Mouse (Mus musculus) gonadal fat pad, adult 2 months (tissue): ENCODE measurements around the gene P2rx1. TPM values are rescaled to one million over a fixed set of nuclear protein-coding genes. Genes with fewer than 3 reads are reported as not detected.

Experiments used
- DNase-seq: peaks from one replicate; pipeline ENCODE4 v3.0.0-alpha.2; 2012; ENCODE audit warnings: low read depth
- polyA plus RNA-seq: library from polyadenylated mRNA; depleted of rRNA; stranded (reverse); fragments of >200 nt; gene quantifications from 2 replicates; pipeline ENCODE4 v1.2.3, GENCODE M21; 2012; rRNA removed

Gene P2rx1
- 18.8 and 30.3 TPM in 2 replicates for polyA plus RNA-seq

GRCm38 (mm10) chr11:72998771-72999170 is at the start of gene P2rx1:
P2rx1 (plus strand) TSS chr11:72999103.
- no peak for DNase-seq

- peak; percentile 57 for DNase-seq
These were observed 47.5 kb upstream of the P2rx1 start for GRCm38 (mm10) chr11:72951137-72952000.

GRCm38 (mm10) chr11:72952226-72952625 is 46.7 kb upstream of the P2rx1 start:
- DNase-seq = peak; percentile 47

GRCm38 (mm10) chr11:72952697-72953096 is 46.2 kb upstream of the P2rx1 start:
- no peak for DNase-seq

DNA sequence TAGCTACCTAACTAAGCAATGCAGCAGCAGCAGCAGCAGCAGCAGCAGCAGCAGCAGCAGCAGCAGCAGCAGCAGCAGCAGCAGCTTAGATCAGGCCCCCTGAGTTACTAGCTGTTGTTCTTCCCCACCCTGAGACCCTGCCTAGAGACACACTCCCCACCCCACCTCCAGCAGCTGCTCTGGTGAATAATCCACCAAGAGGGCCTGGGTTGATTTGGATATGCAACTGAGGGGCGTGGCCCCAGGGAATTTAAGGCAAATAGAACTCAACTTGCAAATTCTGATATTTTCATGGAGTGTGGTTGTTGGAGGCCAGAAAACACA is 45.8 kb upstream of the P2rx1 start:
- DNase-seq = no peak

DNA sequence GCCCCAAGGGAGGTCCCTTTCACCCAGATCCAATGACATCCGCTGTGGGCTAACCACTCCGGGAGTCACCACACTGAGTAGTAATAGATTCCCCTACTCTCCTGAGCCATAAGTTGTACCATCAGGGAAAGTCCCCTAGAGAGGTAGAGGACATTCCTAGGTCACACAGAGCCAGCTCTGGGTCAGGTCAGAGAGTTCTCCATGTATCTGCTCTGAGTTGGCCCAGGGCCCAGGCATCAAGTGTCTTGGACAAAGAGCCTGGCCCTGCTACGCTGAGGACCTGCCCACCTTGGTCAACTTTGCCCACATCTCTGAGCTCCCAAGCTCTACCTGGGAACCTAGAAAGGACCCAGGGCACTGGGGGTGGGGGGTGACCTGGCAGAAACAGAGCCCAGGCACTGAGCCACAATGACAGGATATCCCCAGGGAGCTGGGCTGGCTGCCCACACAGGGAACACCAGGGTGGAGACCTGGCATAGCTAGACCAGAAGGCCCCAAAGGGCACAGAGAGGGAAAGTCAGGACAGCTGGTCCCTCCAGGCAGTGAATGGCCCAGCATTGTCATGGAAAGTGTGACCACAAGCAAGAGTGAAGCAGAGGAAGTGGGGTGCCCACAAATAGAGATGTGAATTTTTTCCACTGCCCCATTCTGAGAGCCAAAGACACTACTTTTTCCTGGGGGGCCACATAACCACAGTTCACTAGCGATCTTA is 45.3 kb upstream of the P2rx1 start:
- DNase-seq = no peak

DNA sequence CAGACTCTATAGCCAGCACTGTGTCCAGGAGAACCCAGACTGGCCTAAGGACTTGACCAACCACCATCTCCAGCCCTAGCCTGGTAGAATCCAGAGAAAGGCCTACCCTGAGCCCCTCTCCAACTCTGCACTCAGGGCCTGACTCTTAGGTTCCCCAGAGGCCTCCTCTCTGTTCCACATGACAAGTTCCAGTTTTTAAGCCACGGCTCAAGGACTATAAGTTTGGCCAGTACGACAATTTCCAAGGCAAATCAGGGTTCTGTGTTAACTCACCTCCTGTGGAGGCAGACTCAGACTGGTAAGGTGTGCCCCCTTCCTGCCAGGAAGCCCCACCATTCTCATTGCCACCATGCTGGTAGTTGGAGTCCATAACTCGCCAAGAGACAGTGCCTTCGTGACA is 44.7 kb upstream of the P2rx1 start:
- no peak for DNase-seq

GRCm38 (mm10) chr11:72955339-72955974 is 43.4 kb upstream of the P2rx1 start:
- DNase-seq = no peak

- no peak for DNase-seq
These were observed 41.6 kb upstream of the P2rx1 start for GRCm38 (mm10) chr11:72957318-72957717.

DNA sequence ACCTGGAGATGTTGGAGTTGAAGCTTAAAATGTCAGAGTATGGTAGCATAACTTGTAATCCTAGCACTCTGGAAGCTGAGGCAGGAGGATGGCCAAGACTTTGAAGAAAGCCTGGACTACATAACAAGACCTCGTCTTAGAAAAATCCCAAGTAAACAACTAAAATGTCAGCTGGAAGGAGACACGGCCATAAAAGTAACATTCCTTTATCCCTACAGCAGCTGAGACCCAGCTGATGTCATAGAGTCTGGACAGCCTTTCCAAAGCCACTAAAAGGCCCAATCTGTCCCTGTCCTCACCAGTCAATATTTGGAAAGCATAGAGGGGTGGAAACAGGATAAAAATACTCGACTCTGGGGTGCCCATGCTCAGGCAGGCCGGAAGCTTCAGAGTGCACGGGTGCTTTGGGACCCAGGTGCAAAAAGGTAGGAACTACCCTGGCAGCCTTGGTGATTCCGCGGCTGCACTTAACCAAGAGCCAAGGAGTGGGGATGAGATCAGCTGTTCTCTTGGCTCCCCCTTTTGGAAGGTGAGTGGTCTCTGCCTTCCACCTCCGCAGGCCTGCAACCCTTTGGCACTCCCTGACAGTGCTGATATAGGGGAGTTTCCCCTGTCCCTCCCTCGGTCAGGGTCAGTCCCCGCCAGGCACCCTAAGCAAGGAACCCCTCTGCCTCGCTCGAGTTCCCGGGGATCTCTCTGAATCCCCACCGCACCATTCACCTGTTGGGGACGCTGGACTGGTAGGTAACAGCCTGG is 38.8 kb upstream of the P2rx1 start:
- DNase-seq = no peak

GRCm38 (mm10) chr11:72960723-72961071 is 38.2 kb upstream of the P2rx1 start:
- DNase-seq = no peak

DNA sequence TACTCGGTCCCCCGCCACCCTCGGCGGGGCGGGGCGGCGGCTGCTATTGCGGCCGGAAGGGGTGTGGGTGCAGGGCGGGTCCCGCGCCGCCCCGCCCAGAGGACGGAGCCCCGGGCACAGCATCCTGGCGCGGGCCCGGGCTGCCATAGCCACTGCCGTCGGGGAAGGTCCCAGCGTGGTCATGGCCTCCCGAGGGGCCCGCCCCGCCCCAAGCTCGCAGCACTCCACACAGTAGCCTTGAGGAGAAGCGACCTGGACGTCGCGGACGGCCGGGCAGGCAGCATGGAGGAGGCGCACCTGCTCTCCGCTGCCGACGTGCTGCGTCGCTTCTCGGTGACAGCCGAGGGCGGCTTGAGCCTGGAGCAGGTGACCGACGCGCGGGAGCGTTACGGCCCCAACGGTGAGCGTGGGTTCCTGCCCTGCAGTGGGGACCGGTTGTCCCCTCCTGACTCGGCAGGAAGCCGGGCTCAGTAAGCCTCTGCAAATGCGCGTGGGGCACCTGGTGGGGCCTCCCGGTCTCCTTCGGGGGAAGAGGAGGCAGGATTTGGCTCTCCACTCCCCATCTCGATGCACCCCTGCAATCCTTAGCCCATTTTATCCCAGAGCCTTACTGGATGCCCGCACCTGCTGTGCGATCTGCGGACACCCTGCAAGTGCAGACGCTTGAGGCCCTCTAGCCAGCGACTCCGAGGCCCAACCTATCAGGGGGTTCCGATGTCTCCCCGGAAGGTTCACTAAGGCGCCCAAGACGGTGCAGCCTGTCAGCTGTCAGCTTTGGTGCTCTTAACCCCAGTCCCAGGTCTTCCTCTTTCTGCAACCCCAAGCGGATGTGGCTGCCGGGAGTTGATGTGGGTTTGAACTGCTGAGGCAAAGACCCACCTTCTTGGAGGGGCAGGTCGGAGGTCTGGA is 37.6 kb upstream of the P2rx1 start, which contains the start of gene Atp2a3:
Gene Atp2a3, plus strand, starts transcription at position 98 of the 909 bp plus-strand sequence.
- DNase-seq = no peak

DNA sequence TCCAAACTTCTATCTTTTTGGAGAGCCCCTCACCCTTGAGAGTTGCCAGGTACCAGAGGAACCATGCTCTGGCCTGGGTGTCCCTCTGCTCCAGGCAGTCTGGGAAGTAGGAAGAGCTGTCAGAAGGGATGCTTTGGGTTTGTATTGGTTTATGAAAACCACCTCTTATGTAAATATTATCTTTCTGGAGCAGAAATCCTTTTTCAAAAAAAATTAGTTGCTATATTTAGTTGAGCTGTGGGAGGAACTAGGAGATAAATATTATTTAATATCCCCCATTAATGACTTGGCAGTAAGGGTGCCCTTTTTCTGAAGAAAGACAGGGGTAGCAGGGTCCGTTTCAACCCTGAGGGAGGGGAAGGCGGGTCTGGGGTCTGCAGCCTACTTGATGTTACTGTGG is 36.5 kb upstream of the P2rx1 start:
- no peak for DNase-seq

GRCm38 (mm10) chr11:72963058-72963788 is 35.7 kb upstream of the P2rx1 start:
- no peak for DNase-seq

- DNase-seq = no peak
These were observed 35.1 kb upstream of the P2rx1 start for GRCm38 (mm10) chr11:72963789-72964294.

DNA sequence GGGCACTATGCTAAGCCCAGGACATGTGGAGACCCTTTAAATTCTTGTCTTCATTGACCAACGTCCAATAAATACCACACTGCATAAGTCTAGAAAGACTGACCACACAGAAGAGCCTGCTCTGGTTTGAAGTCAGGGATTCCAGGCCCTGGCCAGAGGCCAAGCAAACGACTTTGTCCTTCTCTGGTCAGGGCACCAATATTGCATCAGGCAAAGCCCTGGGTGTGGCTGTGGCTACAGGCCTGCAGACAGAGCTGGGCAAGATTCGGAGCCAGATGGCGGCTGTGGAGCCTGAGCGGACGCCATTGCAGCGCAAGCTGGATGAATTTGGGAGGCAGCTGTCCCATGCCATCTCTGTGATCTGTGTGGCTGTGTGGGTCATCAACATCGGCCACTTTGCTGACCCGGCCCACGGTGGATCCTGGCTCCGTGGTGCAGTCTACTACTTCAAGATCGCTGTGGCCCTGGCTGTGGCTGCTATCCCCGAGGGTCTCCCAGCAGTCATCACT is 23.9 kb upstream of the P2rx1 start:
- DNase-seq = no peak

DNA sequence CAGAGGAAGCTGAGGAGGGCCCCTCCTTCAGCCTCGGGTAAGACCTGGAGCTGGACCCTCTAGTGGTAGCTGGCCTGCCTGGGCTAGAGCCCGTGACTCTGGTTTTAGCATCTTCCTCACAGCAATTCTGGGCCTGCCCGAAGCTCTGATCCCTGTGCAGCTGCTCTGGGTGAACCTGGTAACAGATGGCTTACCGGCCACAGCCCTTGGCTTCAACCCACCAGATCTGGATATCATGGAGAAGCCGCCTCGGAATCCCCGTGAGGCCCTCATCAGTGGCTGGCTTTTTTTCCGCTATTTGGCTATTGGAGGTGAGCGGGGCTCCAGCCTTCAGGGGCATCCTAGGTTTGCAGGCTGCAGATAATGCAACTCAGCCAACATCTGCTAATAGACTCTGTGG is 16.4 kb upstream of the P2rx1 start:
- no peak for DNase-seq

- DNase-seq = no peak
These were observed 15.6 kb upstream of the P2rx1 start for GRCm38 (mm10) chr11:72983283-72983682.

DNA sequence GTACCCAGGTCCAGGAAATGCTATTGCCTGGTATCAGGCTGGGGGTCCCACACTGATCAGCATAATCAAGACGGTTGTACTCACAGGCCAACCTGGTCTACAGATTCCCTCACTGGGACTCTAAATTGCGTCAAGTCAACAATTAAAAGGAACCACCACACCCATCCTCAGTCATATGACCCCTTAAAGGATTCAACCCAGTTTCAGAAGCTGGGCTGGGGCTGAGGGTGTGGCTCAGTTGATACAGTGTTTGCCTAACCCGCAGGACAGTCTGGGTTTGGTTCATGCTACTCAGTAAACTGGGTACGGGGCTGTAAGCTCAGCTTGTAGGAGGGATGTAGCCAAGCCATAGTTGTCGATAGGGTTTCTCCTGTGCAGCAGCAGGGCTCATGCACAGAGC is 12.2 kb upstream of the P2rx1 start:
- DNase-seq = no peak

DNA sequence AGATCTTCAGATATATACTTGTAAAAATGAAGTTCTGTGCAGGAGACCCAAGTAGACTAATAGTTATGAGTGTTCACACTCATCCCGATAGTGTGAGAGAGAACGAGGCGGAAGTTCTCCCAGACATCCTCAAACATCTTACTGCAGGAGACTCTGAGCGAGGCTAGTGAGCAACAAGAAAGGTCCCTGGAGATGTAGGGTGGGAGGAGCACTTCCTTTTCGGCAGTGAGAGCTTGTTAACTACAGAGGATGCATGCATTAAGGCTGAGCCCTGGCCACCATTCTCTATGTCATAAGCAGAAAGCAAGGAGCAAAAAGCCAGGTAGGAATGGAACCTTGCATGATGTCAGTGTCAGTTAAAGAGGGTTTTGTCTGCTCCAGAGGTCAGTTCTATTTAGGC is 11.7 kb upstream of the P2rx1 start:
- DNase-seq = no peak
